Mouse (Mus musculus) urinary bladder, postnatal 25 days (tissue): ENCODE measurements around the gene Slc9a5.
A peak's percentile ranks its signal among the peaks of the same experiment; 100 is the strongest.

Experiments
- DNase-seq: peaks from one replicate; pipeline ENCODE4 v3.0.0; 2022; ENCODE audit warnings: low spot score

Gene Slc9a5

DNA sequence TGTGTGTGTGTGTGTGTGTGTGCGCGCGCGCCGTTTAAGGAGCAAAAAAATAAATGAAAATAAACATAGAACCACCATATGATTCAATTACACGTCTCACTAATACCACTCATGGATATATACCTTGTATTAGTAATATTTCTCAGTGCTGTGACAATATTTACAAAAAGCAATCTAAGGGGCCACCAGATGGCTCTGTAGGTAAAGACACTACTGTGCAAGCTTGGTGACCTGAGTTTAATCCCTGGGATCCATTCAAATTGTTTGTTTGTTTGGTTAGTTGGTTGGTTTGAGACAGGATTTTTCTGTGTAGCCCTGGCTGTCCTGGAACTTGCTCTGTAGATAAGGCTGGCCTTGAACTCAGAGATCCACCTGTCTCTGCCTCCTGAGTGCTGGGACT lies 61.3 kb downstream of the Slc9a5 start:
- DNase-seq = no peak

DNA sequence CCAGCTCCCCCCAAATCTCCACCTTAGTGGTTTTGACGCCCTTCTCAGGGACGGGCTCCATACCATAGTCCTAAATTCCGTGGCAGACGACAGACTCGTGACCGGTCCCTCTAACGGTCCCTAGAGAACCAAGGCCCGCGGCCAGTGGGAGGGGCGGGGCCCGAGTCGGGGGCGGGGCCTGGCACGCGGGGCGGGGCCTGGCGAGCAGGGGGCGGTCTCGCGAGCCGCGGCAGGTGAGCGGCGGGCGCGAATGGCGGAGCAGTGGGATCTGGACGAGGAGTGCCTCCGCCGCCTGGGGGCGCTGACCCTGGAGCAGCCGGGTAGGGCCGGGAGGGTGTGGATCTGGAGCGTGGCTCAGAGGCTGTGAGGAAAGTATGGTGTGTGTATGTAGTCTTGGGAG lies 64.7 kb downstream of the Slc9a5 start, which contains the start of the genes Kctd19 and Lrrc36:
Kctd19 (minus strand) TSS at position 112 of the 400 bp plus-strand sequence.
Lrrc36 (plus strand) TSS at position 181 of the 400 bp plus-strand sequence.
- peak; percentile 57 for DNase-seq

DNA sequence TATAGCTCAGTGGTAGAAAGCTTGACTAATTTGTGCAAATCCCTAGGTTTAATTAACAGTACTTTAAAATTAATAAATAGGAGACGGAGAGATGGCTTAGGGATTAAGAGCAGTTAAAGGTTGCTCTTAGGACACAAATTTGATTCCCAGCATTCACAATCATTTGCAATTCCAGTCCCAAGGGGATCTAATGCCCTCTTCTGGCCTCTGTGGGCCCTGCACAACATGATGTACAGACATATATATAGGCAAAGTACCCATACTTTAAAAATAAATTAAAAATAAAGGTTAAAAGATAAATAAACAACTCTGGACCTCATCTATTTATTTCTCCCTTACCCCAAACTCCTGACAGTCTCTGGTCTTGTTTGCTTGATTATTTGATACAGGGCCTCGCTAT lies 70.3 kb downstream of the Slc9a5 start:
- DNase-seq = no peak
